Mouse (Mus musculus): ENCODE measurements at regions not wholly inside any gene's neighbourhood (a gene's known extent, or its start where the extent isn't known, plus 50 kb on each side); places are given as distances from the start of the nearest gene placed in this dataset.
A peak's percentile ranks its signal among the peaks of the same experiment; 100 is the strongest.

GRCm38 (mm10) chr8:79522040-79522439, 117.4 kb upstream of the Otud4 start:
- intact Hi-C loops (cut with DNase I) = no loop called here
- DNase-seq = no peak

DNA sequence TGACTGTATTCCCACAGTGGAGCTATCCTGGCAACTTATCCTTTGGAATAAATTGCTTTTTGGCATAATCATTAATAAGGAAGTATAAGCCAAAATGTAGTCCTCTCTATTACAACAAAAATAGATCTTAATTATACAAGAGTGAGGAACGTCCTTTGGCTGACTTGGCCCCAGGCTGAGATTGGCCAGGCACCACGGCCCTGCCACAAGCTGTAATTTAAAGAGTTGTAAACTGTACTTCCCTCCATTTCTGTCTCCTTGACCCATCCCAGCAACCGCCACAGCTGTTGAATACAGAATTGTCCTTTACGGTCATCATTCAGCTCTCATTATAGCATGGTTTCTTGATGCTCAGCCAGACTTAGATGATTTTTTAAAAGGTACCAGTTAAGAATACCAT, 119.6 kb upstream of the Smad1 start:
- intact Hi-C loops (cut with DNase I) = no loop called here
- DNase-seq = no peak

DNA sequence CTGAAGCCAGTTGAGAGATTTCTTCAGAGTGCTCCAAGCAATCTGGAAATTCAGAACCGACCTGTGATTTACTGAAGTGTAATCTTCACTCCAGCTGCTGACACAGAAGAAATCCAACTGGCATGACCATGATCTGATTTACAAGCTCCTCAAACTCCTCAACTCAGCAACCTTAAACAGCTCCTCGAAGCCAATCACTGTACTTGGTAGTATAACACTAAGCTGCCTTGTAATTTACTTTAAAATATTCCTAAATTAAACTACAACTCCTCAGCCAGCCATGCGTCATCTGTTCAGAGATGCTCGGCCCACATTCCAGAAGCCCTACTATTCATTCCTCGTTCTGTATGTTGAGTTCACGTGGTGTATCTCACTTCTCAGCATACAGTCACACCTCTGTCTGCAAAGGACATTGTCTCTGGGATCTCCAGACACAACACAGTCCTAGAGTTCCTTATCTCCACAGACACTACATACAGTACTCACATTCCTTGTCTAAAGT, 116.0 kb upstream of the Smad1 start:
- no peak for DNase-seq

DNA sequence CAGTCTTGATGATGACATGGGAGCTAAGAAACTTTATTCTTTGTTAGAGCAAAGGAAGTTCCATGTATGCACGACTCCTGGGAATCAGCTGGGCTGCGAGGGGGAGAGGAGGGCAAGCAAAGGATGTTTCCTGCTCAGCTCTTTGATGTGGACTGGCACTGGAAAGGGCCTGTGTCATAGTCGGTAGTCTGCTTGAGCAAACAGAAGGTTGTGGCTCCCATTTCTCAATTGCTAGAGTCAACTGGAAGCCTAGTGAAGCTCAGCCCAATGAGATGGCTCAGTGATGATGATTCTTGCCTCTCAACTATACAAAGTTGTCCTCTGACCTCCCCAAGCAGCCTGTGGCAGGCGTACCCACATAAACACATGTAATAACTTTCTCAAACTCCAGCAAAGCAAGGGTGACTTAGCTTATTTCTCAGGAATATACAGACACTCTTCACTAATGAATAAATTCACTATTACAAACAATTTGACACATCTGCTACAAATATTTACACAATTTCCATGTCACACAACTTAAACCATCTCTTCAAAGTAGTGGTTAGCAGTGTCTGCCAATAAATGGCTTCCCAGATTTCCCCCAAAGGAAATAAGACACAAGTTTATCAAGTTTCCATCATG, 115.4 kb upstream of the Smad1 start:
- intact Hi-C loops (cut with DNase I) = no loop called here
- no peak for DNase-seq

More for the DNA sequence above, 116.0 kb upstream of the Smad1 start:
- intact Hi-C loops (cut with DNase I) = no loop called here

DNA sequence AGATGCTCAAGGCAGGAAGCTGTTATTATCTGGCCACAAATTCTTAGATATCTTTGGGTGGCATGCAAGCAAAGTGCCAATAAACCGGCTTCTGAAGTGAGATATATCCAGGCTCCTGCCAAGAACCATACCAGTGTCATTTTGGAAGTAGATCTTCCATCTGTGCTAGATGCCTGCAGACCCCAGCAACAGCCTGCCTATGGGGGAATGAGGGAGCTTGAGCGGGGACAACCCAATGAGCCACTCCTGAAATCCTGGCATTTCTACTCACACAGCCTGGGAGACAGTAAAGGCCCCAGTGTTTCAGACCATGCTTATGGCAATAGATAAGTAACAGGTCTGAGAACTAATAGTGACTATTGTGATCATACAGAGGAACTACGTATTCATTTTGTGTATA, 109.3 kb upstream of the Smad1 start:
- no peak for DNase-seq
- intact Hi-C loops (cut with DNase I) = no loop called here

- intact Hi-C loops (cut with DNase I) = no loop called here
- no peak for DNase-seq
Measured at GRCm38 (mm10) chr8:79505381-79505780, 106.1 kb upstream of the Smad1 start.

- intact Hi-C loops (cut with DNase I) = loop anchor here (5.0 kb wide), 1 partner anchor 58 kb away; no protein-coding TSS in a partner anchor
- no peak for DNase-seq
Measured at GRCm38 (mm10) chr8:79503906-79504305, 104.6 kb upstream of the Smad1 start.

DNA sequence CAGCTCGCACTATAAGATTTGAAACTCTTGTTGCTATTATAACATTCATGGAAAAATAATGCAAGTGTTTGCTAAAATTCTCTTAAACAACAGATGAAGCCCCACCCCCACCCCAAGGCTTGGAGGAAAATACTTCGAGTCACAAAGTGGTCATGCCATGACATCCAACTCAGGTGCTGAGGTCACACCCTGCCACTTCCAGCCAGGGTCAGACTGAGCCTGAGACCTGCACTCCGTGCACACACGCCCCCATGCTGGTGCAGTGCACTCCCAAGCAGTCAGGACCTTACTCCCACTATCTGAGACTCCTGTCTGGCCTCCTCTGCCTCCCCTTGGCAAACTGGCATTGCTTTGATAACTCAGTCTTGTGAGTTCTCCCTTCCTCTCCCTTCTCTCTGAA, 102.7 kb upstream of the Smad1 start:
- no peak for DNase-seq
- intact Hi-C loops (cut with DNase I) = loop anchor here (5.0 kb wide), 1 partner anchor 60 kb away; no protein-coding TSS in a partner anchor

- intact Hi-C loops (cut with DNase I) = loop anchor here (5.0 kb wide), 1 partner anchor 61 kb away; no protein-coding TSS in a partner anchor
- peak; percentile 49 to 51 for DNase-seq
Measured at GRCm38 (mm10) chr8:79501238-79501637, 101.9 kb upstream of the Smad1 start.

DNA sequence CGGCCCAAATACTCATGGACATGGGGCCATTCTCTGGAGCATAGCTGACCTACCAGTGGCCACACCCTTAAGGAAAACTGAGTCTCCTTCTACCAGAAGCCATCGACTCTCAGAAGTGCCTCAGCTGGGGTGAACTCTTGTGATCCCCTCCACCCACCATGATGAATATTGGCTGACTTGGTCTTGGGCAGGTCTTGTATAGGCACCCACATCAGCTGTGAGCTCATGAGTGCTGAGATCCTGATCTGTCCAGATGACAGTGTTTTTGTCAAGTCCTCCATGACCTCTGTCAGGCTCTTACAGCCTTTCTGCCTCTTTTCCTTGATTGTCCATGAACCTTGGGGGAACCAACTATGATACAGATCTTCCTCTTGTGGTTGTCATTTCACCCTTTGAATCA, 99.9 kb upstream of the Smad1 start:
- DNase-seq = no peak
- intact Hi-C loops (cut with DNase I) = no loop called here

DNA sequence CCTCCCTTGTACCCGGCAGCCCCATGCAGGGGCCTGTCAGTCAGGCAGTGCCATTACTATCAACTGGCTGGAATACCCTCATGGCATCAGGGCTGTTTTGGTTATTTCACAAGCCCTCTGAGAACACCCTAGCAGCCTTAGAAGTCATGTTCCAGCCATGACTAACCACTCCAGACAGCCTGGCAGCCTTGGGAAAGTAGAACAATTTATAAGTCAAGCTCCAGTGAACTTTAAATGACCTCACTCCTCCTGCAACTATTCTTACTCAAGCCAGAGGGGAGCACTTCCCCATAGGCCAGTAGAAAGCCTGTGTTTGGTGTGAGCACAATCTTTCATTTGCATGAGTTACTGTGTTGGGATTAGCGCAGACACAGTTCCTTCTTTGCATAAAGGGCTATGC, 99.3 kb upstream of the Smad1 start:
- intact Hi-C loops (cut with DNase I) = no loop called here
- peak; percentile 31 to 32 for DNase-seq

DNA sequence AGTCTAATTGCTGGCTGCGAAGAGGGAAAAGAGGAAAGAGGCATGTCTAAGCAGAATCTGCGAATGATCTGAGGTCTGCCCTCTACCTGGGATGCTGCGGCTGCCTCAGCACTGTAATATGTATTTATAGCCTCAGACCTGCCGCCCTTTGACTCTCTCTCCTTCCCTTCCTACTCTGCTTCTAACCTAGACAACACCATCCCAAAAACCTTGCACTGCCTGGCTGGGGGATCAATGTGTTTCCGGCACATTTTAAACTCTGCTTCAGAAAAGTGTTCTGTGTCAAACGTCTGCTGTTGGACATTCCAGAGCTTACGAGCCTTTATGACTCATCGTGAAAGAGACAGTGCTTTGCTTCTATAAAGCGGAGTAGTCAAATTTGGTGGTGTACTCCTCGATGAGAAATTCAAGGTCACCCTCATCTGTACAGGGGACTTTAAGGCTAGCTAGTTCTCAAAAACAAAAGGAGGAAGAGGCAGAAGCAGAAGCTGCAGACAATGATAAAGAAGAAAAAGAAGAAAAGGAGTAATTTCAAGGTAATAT, 91.9 kb upstream of the Smad1 start:
- peak in 1 of 2 experiments; percentile 10 for DNase-seq
- intact Hi-C loops (cut with DNase I) = no loop called here

DNA sequence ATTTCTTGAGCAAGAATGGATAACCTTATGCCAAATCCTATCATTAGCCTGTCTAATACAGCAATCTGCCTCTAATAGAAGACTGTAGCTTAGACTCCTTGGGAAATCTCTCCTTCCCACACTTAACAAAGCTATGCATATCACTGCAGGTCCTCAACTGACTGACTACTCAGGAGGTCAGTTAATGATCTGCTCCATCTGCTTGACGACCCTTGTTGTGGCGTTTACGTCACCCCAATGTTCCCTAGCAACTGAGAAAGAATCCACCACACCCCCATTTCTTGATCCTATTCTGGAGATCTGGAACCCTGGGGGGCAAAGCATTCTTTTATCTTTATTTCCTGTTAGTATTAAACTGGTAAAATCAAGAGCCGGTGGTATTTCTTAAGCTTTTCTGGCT, 91.4 kb upstream of the Smad1 start:
- DNase-seq = peak; percentile 11 to 20
- intact Hi-C loops (cut with DNase I) = no loop called here

GRCm38 (mm10) chr8:79488861-79489260, 89.5 kb upstream of the Smad1 start:
- intact Hi-C loops (cut with DNase I) = loop anchor here (2.0 to 5.0 kb wide), 2 partner anchors 147 to 192 kb away; no protein-coding TSS in a partner anchor
- DNase-seq = peak in 1 of 2 experiments; percentile 22

DNA sequence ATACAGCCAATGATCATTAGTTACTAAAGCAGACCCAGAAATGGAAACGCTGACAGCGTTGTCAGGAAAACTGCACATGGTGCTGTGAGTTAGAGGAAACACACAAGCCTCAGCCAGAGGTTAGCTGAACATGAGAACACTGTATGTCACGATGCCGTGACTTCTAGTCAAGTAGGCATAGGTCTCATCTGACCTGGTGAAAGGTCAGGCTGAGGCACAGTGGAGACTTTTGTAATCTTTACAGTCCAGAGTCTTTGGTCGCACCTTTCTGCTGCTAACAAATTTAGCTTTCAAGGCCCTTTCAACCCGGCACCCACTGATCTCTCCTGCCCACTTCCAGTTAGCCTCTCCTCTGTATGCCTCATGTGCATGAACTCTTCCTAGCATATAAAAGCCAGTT, 88.3 kb upstream of the Smad1 start:
- no peak for DNase-seq
- intact Hi-C loops (cut with DNase I) = loop anchor here (5.0 kb wide), 1 partner anchor 145 kb away; no protein-coding TSS in a partner anchor

GRCm38 (mm10) chr8:79479326-79479725, 80.0 kb upstream of the Smad1 start:
- intact Hi-C loops (cut with DNase I) = no loop called here
- no peak for DNase-seq

GRCm38 (mm10) chr8:79476012-79476411, 76.7 kb upstream of the Smad1 start:
- intact Hi-C loops (cut with DNase I) = no loop called here
- no peak for DNase-seq

GRCm38 (mm10) chr8:79474679-79475078, 75.4 kb upstream of the Smad1 start:
- intact Hi-C loops (cut with DNase I) = no loop called here

DNA sequence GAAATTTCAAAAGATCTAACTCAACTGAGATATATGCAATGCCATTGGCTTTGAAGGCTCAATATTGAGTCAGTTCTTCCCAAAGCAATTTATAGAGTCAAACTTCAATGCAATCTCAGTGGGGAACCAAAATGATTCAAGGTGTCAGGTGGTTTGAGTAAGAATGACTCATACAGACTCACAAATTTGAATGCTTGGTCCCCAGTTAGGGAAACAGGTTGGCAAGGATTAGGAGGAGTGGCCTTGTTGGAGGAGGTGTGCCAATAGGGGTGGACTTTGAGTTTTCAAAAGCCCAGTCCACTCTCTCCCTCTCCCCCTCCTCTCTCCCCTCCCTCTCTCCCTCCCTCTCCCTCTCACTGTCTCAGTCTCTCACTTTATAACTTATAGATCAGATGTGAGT, 52.8 kb upstream of the Smad1 start:
- DNase-seq = no peak
- intact Hi-C loops (cut with DNase I) = no loop called here

More at GRCm38 (mm10) chr8:79474679-79475078, 75.4 kb upstream of the Smad1 start:
- DNase-seq = no peak

DNA sequence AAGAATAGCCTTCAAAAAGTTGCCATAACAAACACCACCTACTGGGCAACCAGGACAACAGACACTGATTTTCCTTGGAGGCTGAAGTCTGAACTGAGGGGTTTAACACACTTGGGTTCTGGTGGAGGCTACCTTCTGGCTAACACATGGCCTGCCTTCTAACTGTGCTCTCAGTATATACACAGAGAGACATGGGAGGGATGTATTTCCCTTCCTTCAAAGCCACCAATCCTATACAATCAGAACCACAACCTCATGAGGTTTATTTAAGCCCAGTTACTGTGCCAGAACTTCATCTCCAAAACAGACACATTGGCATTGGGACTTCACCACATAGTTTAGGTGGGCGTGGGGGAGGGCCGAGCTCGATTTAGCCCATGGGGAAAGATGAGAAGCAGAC, 50.1 kb upstream of the Smad1 start:
- DNase-seq = no peak
- intact Hi-C loops (cut with DNase I) = no loop called here

All from heart, postnatal 10 days (tissue).